Mouse (Mus musculus): ENCODE measurements around the gene Reln.

DNA sequence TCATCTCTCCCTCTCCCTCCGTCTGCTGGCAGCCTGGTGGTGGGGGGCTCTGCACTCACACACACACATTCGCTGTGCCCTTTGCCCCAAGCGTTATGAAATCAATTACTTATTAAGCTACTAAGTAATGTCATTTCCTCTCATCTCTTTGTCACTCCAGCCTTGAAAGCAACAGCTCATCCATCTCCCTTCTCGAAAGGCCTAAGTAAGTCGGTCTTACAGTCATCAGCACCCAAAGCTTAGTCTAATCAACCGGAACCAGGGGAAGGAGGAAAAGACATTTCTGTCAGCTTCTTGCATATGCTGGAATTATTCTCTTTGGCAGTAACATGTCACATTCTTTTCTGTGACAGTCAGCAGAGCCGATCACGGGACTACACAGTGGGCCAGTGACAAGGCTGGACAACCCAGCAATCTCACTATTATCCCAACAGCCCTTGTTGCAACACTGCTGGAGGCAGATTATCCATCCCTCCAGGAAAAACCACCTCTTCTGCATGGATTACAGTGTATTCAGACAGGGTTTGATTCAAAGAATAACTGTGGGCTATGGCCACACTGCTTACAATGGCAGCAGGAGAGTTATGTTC lies 149.1 kb downstream of the Reln start:
- TF ChIP-seq CTCF (IDR thresholded peaks at IDR 0.05; ENCODE audit: borderline replicate concordance, control insufficient read depth, extremely low read depth, insufficient read depth, low read length, poor library complexity) (no peak), POLR2A (IDR thresholded peaks at IDR 0.05; ENCODE audit: control insufficient read depth, extremely low read depth, insufficient read depth, low read length, poor library complexity) (no peak)

All from thymus, adult 2 months (tissue).